Mouse (Mus musculus): ENCODE data around the gene Fbp1. TPM values are rescaled to one million over a fixed set of nuclear protein-coding genes. Genes with fewer than 3 reads are reported as not detected.
A peak's percentile ranks its signal among the peaks of the same experiment; 100 is the strongest.

The Fbp1 gene
- polyA plus RNA-seq, 1 experiment from 2014 or later = 3.5 TPM

DNA sequence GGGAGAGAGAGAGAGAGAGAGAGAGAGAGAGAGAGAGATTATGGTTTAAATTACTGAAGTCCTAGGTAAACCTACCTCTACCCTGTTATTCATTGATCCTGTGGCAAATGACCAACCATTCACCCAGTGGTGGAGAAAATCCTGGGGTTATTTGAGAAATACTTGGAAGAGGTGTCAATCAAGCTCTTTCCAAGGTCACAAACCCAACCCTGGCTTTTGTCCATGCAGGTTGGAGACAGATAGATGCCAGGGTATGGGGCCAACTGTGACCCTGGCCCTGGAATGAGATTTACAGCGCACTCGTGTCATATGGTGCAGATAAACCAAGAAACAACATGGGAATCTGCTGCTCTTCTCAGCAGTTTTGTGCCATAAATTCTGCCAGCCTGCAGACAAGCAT is 4.6 kb downstream of the Fbp1 start:
- Histone ChIP-seq H3K27ac (replicated peaks) (no peak overlapping the region), H3K4me2 (replicated peaks) (no peak overlapping the region), H3K9me3 (replicated peaks) (no peaks in the 10 kb centered on the region), H3K4me3 (replicated peaks) (no peak overlapping the region), H3K4me1 (peaks cover 20% of the 10 kb centered on the region), H3K27me3 (peaks cover 23% of the 10 kb centered on the region), H3K36me3 (no peaks in the 10 kb centered on the region), H3K9ac (no peak overlapping the region)
- no peak for ATAC-seq (ENCODE audit: insufficient number of reproducible peaks, low FRiP score, low TSS enrichment, low read depth)
- WGBS = 58% methylated on average over 2 of the region's 2 CpGs

- H3K4me2 ChIP-seq (replicated peaks) = no peak overlapping the region
- H3K4me1 ChIP-seq = peaks cover 15% of the 10 kb centered on the region
- 76% methylated on average over 5 of the region's 5 CpGs for WGBS
- H3K4me3 ChIP-seq (replicated peaks) = no peak overlapping the region
- no peaks in the 10 kb centered on the region for H3K9me3 ChIP-seq (replicated peaks)
- no peak overlapping the region for H3K27ac ChIP-seq (replicated peaks)
- H3K27me3 ChIP-seq = peaks cover 18% of the 10 kb centered on the region
- no peak for ATAC-seq (ENCODE audit: insufficient number of reproducible peaks, low FRiP score, low TSS enrichment, low read depth)
- H3K9ac ChIP-seq = no peak overlapping the region
- H3K36me3 ChIP-seq = no peaks in the 10 kb centered on the region
Measured at GRCm38 (mm10) chr13:62882856-62883255, 5.2 kb downstream of the Fbp1 start.

- Histone ChIP-seq H3K9ac (no peak overlapping the region), H3K4me3 (replicated peaks) (no peak overlapping the region), H3K9me3 (replicated peaks) (no peaks in the 10 kb centered on the region), H3K27ac (replicated peaks) (no peak overlapping the region), H3K4me2 (replicated peaks) (no peak overlapping the region), H3K4me1 (peaks cover 11% of the 10 kb centered on the region; the same call in 1 of the 2 replicates), H3K27me3 (0 out of 2 replicates have a peak, but pooled peaks cover 2% of the 10 kb centered on the region), H3K36me3 (no peaks in the 10 kb centered on the region)
- WGBS = 80% methylated on average over 9 of the region's 9 CpGs
- ATAC-seq (ENCODE audit: insufficient number of reproducible peaks, low FRiP score, low TSS enrichment, low read depth) = no peak
Measured at GRCm38 (mm10) chr13:62881336-62881735, 6.7 kb downstream of the Fbp1 start.

- no peak overlapping the region for H3K4me3 ChIP-seq (replicated peaks)
- no peak for ATAC-seq (ENCODE audit: insufficient number of reproducible peaks, low FRiP score, low TSS enrichment, low read depth)
- H3K27ac ChIP-seq (replicated peaks) = no peak overlapping the region; the same call in 1 of the 2 replicates
- no peaks in the 10 kb centered on the region for H3K27me3 ChIP-seq
- no peak overlapping the region for H3K4me2 ChIP-seq (replicated peaks)
- peaks cover 11% of the 10 kb centered on the region; the same call in 1 of the 2 replicates for H3K4me1 ChIP-seq
- WGBS = 54% methylated on average over 8 of the region's 8 CpGs
- H3K36me3 ChIP-seq = no peaks in the 10 kb centered on the region
- H3K9ac ChIP-seq = no peak overlapping the region
- no peaks in the 10 kb centered on the region for H3K9me3 ChIP-seq (replicated peaks)
Measured at GRCm38 (mm10) chr13:62879831-62880615, 8.1 kb downstream of the Fbp1 start.

DNA sequence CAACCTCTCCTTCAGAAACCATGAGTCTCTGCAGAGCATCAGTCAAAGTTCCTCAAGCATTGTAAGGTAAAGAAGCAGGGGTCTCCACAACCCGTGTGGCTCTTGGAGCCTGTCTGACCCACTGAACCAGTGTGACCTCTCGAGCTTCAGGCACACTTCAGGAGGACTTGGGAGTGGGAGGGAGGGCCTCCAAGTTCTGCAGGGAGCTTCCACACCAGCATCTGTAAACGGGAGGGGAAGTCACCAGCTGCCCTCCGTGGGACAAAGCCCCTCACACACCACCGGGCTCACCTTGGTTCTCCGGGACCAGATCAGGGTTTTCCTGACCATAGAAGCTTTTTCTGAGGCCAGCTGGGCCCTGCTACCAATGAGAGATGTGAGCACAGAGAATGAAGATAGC is 8.7 kb downstream of the Fbp1 start:
- Histone ChIP-seq H3K9ac (no peak overlapping the region), H3K4me1 (peaks cover 9% of the 10 kb centered on the region; the same call in 1 of the 2 replicates), H3K4me3 (replicated peaks) (no peak overlapping the region), H3K27ac (replicated peaks) (no peak overlapping the region), H3K9me3 (replicated peaks) (no peaks in the 10 kb centered on the region), H3K27me3 (no peaks in the 10 kb centered on the region), H3K4me2 (replicated peaks) (no peak overlapping the region), H3K36me3 (no peaks in the 10 kb centered on the region)
- WGBS = 52% methylated on average over 6 of the region's 6 CpGs
- no peak for ATAC-seq (ENCODE audit: insufficient number of reproducible peaks, low FRiP score, low TSS enrichment, low read depth)

DNA sequence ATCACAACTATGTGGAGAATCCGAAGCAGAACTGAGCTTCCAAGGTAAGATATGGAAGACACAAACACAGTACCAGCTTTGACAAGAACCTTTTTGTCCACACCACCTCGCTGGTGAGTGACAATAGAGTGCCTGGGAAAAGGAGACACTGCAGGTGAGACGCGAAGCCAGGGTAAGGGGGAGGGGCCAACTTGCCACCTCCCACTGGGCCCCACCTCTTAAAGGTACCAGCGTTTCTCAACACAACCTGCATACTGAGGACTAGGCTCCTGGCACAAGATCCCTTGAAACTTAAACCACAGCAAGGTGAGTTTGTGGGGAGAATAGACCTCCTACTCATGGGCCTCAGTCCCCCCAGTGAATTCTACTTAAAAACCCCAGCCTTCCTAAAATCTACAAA is 10.8 kb downstream of the Fbp1 start:
- Histone ChIP-seq H3K9me3 (replicated peaks) (no peaks in the 10 kb centered on the region), H3K4me3 (replicated peaks) (no peak overlapping the region), H3K36me3 (no peaks in the 10 kb centered on the region), H3K9ac (no peak overlapping the region), H3K27ac (replicated peaks) (no peak overlapping the region), H3K4me2 (replicated peaks) (no peak overlapping the region), H3K27me3 (no peaks in the 10 kb centered on the region), H3K4me1 (no peaks in the 10 kb centered on the region; the same call in 1 of the 2 replicates)
- no peak for ATAC-seq (ENCODE audit: insufficient number of reproducible peaks, low FRiP score, low TSS enrichment, low read depth)
- WGBS = 8% methylated on average over 5 of the region's 5 CpGs

GRCm38 (mm10) chr13:62876111-62876510 is 12.0 kb downstream of the Fbp1 start:
- H3K9me3 ChIP-seq (replicated peaks) = no peaks in the 10 kb centered on the region
- no peaks in the 10 kb centered on the region for H3K27me3 ChIP-seq
- H3K27ac ChIP-seq (replicated peaks) = no peak overlapping the region
- H3K9ac ChIP-seq = no peak overlapping the region; the same call in 1 of the 2 replicates
- no peak overlapping the region for H3K4me3 ChIP-seq (replicated peaks)
- H3K36me3 ChIP-seq = no peaks in the 10 kb centered on the region
- WGBS = 69% methylated on average over 1 of the region's 1 CpGs
- no peak overlapping the region for H3K4me2 ChIP-seq (replicated peaks)
- no peaks in the 10 kb centered on the region; the same call in 1 of the 2 replicates for H3K4me1 ChIP-seq
- ATAC-seq (ENCODE audit: insufficient number of reproducible peaks, low FRiP score, low TSS enrichment, low read depth) = no peak

DNA sequence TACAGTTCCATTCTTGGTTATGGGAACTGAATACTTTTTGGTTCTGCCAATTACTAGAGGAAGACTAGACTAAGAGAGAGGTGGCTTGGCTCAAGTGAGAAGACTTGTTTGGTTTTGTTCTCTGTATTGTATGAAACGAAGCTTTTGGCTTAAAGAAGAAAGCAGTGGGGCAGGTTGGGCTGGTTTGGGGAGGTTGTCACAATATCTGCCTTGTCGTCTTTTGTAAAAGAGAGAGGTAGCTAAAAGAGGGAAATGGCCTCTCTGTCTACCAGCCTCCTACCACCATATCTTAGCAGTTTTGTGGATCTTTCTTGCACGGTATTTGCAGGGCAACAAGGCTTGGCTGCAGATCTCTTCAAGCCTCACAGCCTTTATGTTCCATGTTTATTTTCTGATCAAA is 15.8 kb downstream of the Fbp1 start:
- peak overlapping the region; percentile 44; the same call in 1 of the 2 replicates for H3K27ac ChIP-seq (replicated peaks)
- WGBS = 53% methylated on average over 3 of the region's 3 CpGs
- ATAC-seq (ENCODE audit: insufficient number of reproducible peaks, low FRiP score, low TSS enrichment, low read depth) = no peak

DNA sequence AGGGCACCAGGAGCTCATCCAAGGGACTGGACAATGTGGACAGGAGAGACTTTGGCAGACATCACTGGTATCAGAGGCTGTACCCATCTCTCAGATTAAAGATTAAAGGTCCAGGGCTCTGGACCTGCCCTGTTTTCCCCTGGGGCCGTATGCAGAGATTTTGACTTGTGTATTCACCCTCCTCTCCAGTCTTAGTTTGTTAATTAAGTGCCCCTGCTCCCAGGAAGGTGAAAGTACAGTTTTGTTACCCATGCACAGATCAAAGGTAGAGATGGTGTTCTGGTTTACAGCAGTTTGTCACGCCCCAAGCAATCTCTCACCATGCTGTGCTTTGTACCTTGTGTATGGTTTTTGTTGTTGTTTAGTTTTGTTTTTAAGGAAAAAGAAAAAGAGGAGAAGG is 17.5 kb downstream of the Fbp1 start:
- 81% methylated on average over 2 of the region's 2 CpGs for WGBS
- ATAC-seq (ENCODE audit: insufficient number of reproducible peaks, low FRiP score, low TSS enrichment, low read depth) = no peak
- no peaks in the 10 kb centered on the region for H3K9me3 ChIP-seq (replicated peaks)
- no peaks in the 10 kb centered on the region for H3K27me3 ChIP-seq
- H3K27ac ChIP-seq (replicated peaks) = no peak overlapping the region
- H3K4me2 ChIP-seq (replicated peaks) = no peak overlapping the region
- peaks cover 12% of the 10 kb centered on the region for H3K4me1 ChIP-seq
- no peak overlapping the region for H3K9ac ChIP-seq
- H3K36me3 ChIP-seq = no peaks in the 10 kb centered on the region
- no peak overlapping the region for H3K4me3 ChIP-seq (replicated peaks)

More for the DNA sequence above, 15.8 kb downstream of the Fbp1 start:
- Histone ChIP-seq H3K4me1 (no peaks in the 10 kb centered on the region), H3K9ac (no peak overlapping the region), H3K4me3 (replicated peaks) (no peak overlapping the region), H3K27me3 (no peaks in the 10 kb centered on the region), H3K9me3 (replicated peaks) (no peaks in the 10 kb centered on the region), H3K4me2 (replicated peaks) (no peak overlapping the region), H3K36me3 (no peaks in the 10 kb centered on the region)

DNA sequence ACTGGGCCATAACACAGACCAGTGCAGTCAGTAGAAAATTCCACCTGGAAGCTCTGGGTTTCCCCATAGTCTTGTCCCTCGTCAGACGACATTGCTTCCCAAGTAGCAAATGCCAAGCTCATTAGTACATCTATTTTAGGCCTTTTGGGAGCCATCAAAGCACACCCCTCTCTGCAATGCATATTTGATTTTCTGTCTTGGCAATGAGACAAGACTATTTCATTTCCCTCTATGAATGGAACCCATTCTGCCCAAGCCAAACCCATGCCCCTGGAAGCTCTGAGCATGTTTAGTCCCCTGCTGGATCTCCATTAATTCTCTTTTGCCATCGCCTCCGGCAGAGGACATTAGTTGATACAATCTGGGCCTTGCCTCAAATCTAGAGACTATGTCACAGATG is 21.3 kb downstream of the Fbp1 start:
- Histone ChIP-seq H3K9me3 (replicated peaks) (no peaks in the 10 kb centered on the region), H3K27me3 (no peaks in the 10 kb centered on the region), H3K36me3 (no peaks in the 10 kb centered on the region), H3K4me3 (replicated peaks) (no peak overlapping the region), H3K9ac (no peak overlapping the region), H3K27ac (replicated peaks) (peak overlapping the region; percentile 81), H3K4me1 (peaks cover 30% of the 10 kb centered on the region), H3K4me2 (replicated peaks) (no peak overlapping the region)
- 39% methylated on average over 4 of the region's 4 CpGs for WGBS
- no peak for ATAC-seq (ENCODE audit: insufficient number of reproducible peaks, low FRiP score, low TSS enrichment, low read depth)

DNA sequence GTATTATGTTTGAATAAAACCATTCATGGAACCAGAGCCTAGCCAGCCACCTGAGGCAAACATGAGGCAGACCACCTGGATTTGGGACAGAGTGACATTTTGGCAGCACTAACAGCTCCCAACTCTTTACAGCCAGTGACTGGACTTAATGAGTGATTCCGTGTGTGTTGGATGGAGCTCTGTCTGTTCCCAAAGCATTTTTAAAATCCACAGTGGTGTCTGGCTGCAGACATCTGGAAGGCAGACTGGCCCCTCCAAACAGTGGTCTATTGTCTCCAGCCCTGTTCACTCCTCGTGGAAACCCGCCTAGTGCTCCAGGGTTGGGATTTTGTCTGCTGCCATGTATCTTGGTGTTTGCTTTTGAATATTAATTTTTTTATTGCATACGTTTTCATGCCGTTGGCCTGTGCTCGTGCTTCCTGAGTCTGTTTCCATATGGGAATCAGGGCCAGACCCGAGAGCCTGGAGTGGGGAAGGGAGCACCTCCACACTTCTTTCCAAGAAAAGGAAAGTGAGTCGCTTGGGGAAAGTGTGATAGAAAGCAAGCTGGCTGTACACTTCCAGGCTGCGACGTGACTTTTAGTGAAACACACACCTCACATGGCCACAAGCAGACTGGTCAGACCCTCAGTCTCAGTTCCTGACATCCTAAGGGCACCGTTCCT is 22.3 kb downstream of the Fbp1 start:
- Histone ChIP-seq H3K27me3 (no peaks in the 10 kb centered on the region), H3K9me3 (replicated peaks) (no peaks in the 10 kb centered on the region), H3K27ac (replicated peaks) (peak overlapping the region; percentile 81), H3K4me3 (replicated peaks) (no peak overlapping the region), H3K4me2 (replicated peaks) (peak overlapping the region; percentile 25), H3K36me3 (no peaks in the 10 kb centered on the region), H3K9ac (no peak overlapping the region), H3K4me1 (peaks cover 30% of the 10 kb centered on the region)
- ATAC-seq (ENCODE audit: insufficient number of reproducible peaks, low FRiP score, low TSS enrichment, low read depth) = peak; percentile 78
- WGBS = 35% methylated on average over 11 of the region's 11 CpGs

Measured in embryonic facial prominence, embryonic 15.5 days (tissue).